Mouse (Mus musculus): Measurements from ENCODE around the gene Gpr62. TPM values are rescaled to one million over a fixed set of nuclear protein-coding genes. Genes with fewer than 3 reads are reported as not detected.

Gene Gpr62
- total RNA-seq, 4 experiments from 2014 or later, result 9.4 to 12.4 (median 10.6) TPM

GRCm38 (mm10) chr9:106421865-106422160 lies 43.9 kb downstream of the Gpr62 start:
- DNase-seq (ENCODE audit: low spot score in 2 of 2), result peak; percentile 79 to 91

DNA sequence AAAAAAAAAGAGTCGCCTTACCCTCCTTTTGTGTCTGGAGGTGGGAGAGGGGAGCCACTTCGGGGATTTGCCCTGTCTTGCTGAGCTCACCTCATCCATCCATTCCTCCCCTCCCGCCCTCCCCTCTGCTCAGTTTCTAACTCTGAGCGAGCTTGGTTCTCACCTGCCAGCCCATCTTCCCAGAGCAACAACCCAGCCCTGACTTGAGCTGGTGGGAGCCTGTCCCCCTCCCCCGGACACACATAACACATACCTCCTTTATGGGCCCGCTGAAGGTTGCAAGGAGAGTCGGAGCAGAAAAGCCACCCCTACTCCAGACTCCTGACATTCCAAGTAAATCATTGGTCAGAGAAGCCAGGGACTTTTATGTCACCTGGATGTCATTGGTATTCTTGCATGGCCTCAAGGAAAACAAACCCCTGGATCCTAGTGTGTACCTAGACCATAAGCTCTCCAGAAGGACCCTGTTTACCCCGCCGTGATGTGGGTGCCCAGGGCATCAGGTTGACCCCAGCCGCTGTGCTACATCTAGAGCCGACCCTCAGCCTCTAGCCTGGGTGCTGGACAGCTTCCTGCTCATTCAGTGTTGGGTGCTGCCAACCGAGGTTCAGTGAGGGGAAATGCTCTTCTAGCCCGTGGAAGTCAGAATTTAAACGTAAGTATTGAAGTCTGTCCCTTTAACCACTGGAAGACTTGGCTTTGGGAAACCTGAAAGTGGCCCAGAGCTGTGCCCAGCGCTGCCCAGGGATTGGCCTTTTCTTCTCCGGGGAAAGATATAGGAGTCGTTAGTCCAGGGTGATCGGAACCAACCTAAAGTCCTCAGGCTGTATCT lies 44.5 kb downstream of the Gpr62 start:
- no peak for DNase-seq (ENCODE audit: low spot score in 2 of 2)

DNA sequence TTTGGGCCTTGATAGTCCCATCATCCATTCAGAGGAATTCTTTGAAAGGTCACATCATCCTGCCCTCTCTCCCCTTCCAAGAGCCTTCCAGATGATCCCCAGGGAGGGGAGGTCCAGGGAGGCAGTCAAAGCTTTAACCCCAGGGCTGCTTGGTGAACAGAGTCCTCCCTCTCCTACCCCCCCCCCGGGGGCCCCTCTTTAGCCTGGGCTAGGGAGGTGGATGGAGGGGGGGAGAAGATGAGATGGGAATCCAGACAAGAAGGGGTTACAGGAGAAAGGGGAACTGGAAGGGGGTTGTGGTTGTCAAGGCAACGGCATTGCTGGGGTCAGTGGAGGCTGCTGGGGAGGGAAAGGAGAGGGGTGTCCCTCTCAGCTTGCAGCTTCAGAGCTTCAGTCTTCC lies 45.1 kb downstream of the Gpr62 start:
- DNase-seq (ENCODE audit: low spot score in 2 of 2), result no peak

GRCm38 (mm10) chr9:106417841-106418625 lies 47.7 kb downstream of the Gpr62 start:
- peak; percentile 89 to 93 for DNase-seq (ENCODE audit: low spot score in 2 of 2)

DNA sequence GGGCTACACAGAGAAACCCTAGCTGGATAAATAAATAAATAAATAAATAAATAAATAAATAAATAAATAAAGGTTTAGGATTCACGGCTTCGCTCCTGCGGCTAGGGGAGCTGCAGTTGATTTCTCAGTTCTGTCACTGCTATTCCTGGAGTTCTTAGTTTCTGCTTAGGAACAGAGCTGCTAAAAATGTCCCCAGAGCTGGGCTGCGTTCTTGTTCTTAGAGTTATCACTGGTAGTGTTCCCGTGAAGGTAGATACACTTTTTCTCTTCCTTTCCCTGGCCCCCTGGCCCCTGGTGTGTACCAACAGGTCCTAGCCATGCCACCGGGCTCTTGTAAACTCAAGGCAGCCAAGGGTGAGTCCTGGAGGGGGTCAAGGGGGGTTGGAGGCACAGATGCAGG lies 48.9 kb downstream of the Gpr62 start:
- DNase-seq (ENCODE audit: low spot score in 2 of 2), result no peak

Other genes starting within 250 kb of the Gpr62 start
- gene Tlr9, start 243.3 kb downstream of the Gpr62 start, total RNA-seq (2022), result 1 to 10 TPM in 3 of 4 experiments, under 1 TPM in 1; 0.94 to 3.2 (median 2.1) TPM
- 100 to 1,000 TPM; 146 to 162 (median 156) TPM for gene Alas1, start 217.3 kb downstream of the Gpr62 start, total RNA-seq (2022)
- gene Poc1a, start 184.9 kb downstream of the Gpr62 start, total RNA-seq (2022), result 10 to 100 TPM; 14.7 to 17.7 (median 16.2) TPM
- gene Dusp7, start 97.3 kb downstream of the Gpr62 start, total RNA-seq (2022), result 10 to 100 TPM; 78.0 to 84.8 (median 80.5) TPM
- 100 to 1,000 TPM; 250 to 295 (median 266) TPM for gene Rpl29, start 36.5 kb downstream of the Gpr62 start, total RNA-seq (2022)
- gene Acy1, start 27.6 kb downstream of the Gpr62 start, total RNA-seq (2022), result 10 to 100 TPM; 14.0 to 21.3 (median 15.0) TPM
- gene Abhd14b, start 18.5 kb downstream of the Gpr62 start, total RNA-seq (2022), result 10 to 100 TPM; 14.7 to 17.7 (median 17.0) TPM
- gene Abhd14a, start 18.3 kb downstream of the Gpr62 start, total RNA-seq (2022), result 10 to 100 TPM; 35.6 to 44.4 (median 40.2) TPM
- gene Pcbp4, start 12.6 kb downstream of the Gpr62 start, total RNA-seq (2022), result 100 to 1,000 TPM; 186 to 215 (median 199) TPM
- 10 to 100 TPM; 32.7 to 42.1 (median 33.2) TPM for gene Rrp9, start 10.0 kb upstream of the Gpr62 start, total RNA-seq (2022)
- gene Parp3, start 11.0 kb upstream of the Gpr62 start, total RNA-seq (2022), result 10 to 100 TPM in 1 of 4 experiments, 1 to 10 TPM in 3; 6.0 to 10.9 (median 7.4) TPM
- not detected for gene Iqcf1, start 34.0 kb upstream of the Gpr62 start, total RNA-seq (2022)
- not detected for gene Iqcf5, start 48.6 kb upstream of the Gpr62 start, total RNA-seq (2022)
- gene Iqcf3, start 95.7 kb upstream of the Gpr62 start, total RNA-seq (2022), result not detected
- gene Iqcf4, start 105.1 kb upstream of the Gpr62 start, total RNA-seq (2022), result not detected
- gene Iqcf6, start 160.6 kb upstream of the Gpr62 start, total RNA-seq (2022), result not detected
- gene Grm2, start 190.1 kb upstream of the Gpr62 start, total RNA-seq (2022), result 10 to 100 TPM; 56.9 to 66.6 (median 59.3) TPM
- 100 to 1,000 TPM in 1 of 4 experiments, 10 to 100 TPM in 3; 82.1 to 103 (median 92.2) TPM for gene Tex264, start 220.0 kb upstream of the Gpr62 start, total RNA-seq (2022)